8 mouse cellular contexts compared by ENCODE assay signal in genomic region chr10:120707771-120708750, GRCm38 (mm10).
A peak's percentile ranks its signal among the peaks of the same experiment; 100 is the strongest.
DNase-seq lines count a peak whose midpoint lies in the region; ATAC-seq lines count a peak whose summit lies in the region.

No protein-coding gene starts in this region.

- no peaks in the 10 kb centered on the region for H3K27me3 ChIP-seq in liver, embryonic 12.5 days (replicated peaks)
- no peaks in the 10 kb centered on the region for H3K27me3 ChIP-seq in neural tube, embryonic 15.5 days (replicated peaks)

- H3K4me3 ChIP-seq in liver, embryonic 12.5 days: peak overlapping the region; percentile 16; the same call in 1 of the 2 replicates
- no peak overlapping the region for H3K4me3 ChIP-seq in neural tube, embryonic 15.5 days (replicated peaks)

- peak overlapping the region; percentile 44 for H3K4me2 ChIP-seq in liver, embryonic 12.5 days
- H3K4me2 ChIP-seq in neural tube, embryonic 15.5 days: peak overlapping the region; percentile 30

- ATAC-seq in granulocyte monocyte progenitor cell, adult 5-6 weeks (replicated peaks; ENCODE audit: poor library complexity, severe bottlenecking): peak; percentile 93
- ATAC-seq in liver, embryonic 12.5 days: peak; percentile 68
- ATAC-seq in neural tube, embryonic 15.5 days (ENCODE audit: low FRiP score): no peak
- no peak for ATAC-seq in erythroid progenitor cell, adult 5-6 weeks (replicated peaks; ENCODE audit: low FRiP score, poor library complexity, severe bottlenecking)

- no peaks in the 10 kb centered on the region for H3K36me3 ChIP-seq in liver, embryonic 12.5 days
- H3K36me3 ChIP-seq in neural tube, embryonic 15.5 days: no peaks in the 10 kb centered on the region

- H3K9ac ChIP-seq in liver, embryonic 12.5 days: no peak overlapping the region
- 0 out of 2 replicates have a peak overlapping the region, but pooled peaks have one; percentile 20 for H3K9ac ChIP-seq in neural tube, embryonic 15.5 days (replicated peaks)

- H3K9me3 ChIP-seq in liver, embryonic 12.5 days (replicated peaks): 0 out of 2 replicates have a peak, but pooled peaks cover 2% of the 10 kb centered on the region
- no peaks in the 10 kb centered on the region for H3K9me3 ChIP-seq in neural tube, embryonic 15.5 days (replicated peaks)

- H3K4me1 ChIP-seq in liver, embryonic 12.5 days: peaks cover 27% of the 10 kb centered on the region
- peaks cover 10% of the 10 kb centered on the region for H3K4me1 ChIP-seq in neural tube, embryonic 15.5 days

- H3K27ac ChIP-seq in liver, embryonic 12.5 days: peak overlapping the region; percentile 72
- 0 out of 2 replicates have a peak overlapping the region, but pooled peaks have one; percentile 3 for H3K27ac ChIP-seq in neural tube, embryonic 15.5 days (replicated peaks)

- 30% methylated on average over 20 of the region's 20 CpGs for WGBS in liver, embryonic 12.5 days (ENCODE audit: insufficient replicate concordance)
- 33% methylated on average over 20 of the region's 20 CpGs for WGBS in neural tube, embryonic 15.5 days

- peak; percentile 62 for DNase-seq in testis, postnatal 10 days (ENCODE audit: low spot score)
- DNase-seq in testis, postnatal 14 days (ENCODE audit: low spot score): no peak
- DNase-seq in ovary, adult 18-20 months (ENCODE audit: low spot score): no peak
- no peak for DNase-seq in adrenal gland, adult 18-20 months (ENCODE audit: low spot score in 2 of 2)

Comparison
In these comparisons a context has a peak if more than half of its experiments do, and no peak if none do; other contexts are left out.
1. ATAC-seq: peak in granulocyte monocyte progenitor cell, adult 5-6 weeks (single experiment) and liver, embryonic 12.5 days (single experiment); none in neural tube, embryonic 15.5 days (single experiment) and erythroid progenitor cell, adult 5-6 weeks (single experiment).